Mouse (Mus musculus): ENCODE results near the gene Als2cl. TPM values are rescaled to one million over a fixed set of nuclear protein-coding genes. Genes with fewer than 3 reads are reported as not detected.
A peak's percentile ranks its signal among the peaks of the same experiment; 100 is the strongest.

Gene Als2cl
- polyA plus RNA-seq, 1 experiment from 2014 or later: 1.6 TPM

GRCm38 (mm10) chr9:110871030-110871429 lies 8.6 kb upstream of the Als2cl start:
- peaks cover 3 to 6% of the 10 kb centered on the region in 2 experiments; a peak in 2 of 4 replicates for H3K4me1 ChIP-seq (ENCODE audit: control insufficient read depth in 2 of 2, insufficient read depth in 2 of 2, low read length in 2 of 2)
- no peak for ATAC-seq (ENCODE audit: insufficient number of reproducible peaks, insufficient read depth, low FRiP score, low read depth)
- H3K27ac ChIP-seq (replicated peaks in 1 of 2; ENCODE audit: control insufficient read depth in 1 of 2, insufficient read depth in 1 of 2, low read depth in 2 of 2, low read length in 2 of 2): no peak overlapping the region
- H3K9ac ChIP-seq (ENCODE audit: low read length): no peak overlapping the region
- WGBS: 20% methylated on average over 7 of the region's 7 CpGs
- no peaks in the 10 kb centered on the region for H3K9me3 ChIP-seq (ENCODE audit: control insufficient read depth, low read length)
- no peaks in the 10 kb centered on the region for H3K36me3 ChIP-seq (ENCODE audit: control insufficient read depth, insufficient read depth, low read length)
- H3K4me3 ChIP-seq (ENCODE audit: control insufficient read depth in 1 of 2, insufficient read depth in 1 of 2, low read depth in 1 of 2, low read length in 2 of 2): no peak overlapping the region
- H3K4me2 ChIP-seq (ENCODE audit: low read length): no peak overlapping the region
- H3K27me3 ChIP-seq (ENCODE audit: control insufficient read depth, insufficient read depth, low read length): peaks cover 26% of the 10 kb centered on the region

GRCm38 (mm10) chr9:110873681-110874659 lies 5.7 kb upstream of the Als2cl start:
- Histone ChIP-seq H3K4me3 (ENCODE audit: control insufficient read depth in 1 of 2, insufficient read depth in 1 of 2, low read depth in 1 of 2, low read length in 2 of 2) (peak overlapping the region; percentile 10 to 26; a peak in 2 of 4 replicates), H3K27me3 (ENCODE audit: control insufficient read depth, insufficient read depth, low read length) (peaks cover 26% of the 10 kb centered on the region), H3K4me2 (ENCODE audit: low read length) (peak overlapping the region; percentile 60), H3K4me1 (ENCODE audit: control insufficient read depth in 2 of 2, insufficient read depth in 2 of 2, low read length in 2 of 2) (peaks cover 12 to 19% of the 10 kb centered on the region in 2 experiments), H3K9me3 (ENCODE audit: control insufficient read depth, low read length) (no peaks in the 10 kb centered on the region), H3K9ac (ENCODE audit: low read length) (peak overlapping the region; percentile 45), H3K36me3 (ENCODE audit: control insufficient read depth, insufficient read depth, low read length) (no peaks in the 10 kb centered on the region), H3K27ac (replicated peaks in 1 of 2; ENCODE audit: control insufficient read depth in 1 of 2, insufficient read depth in 1 of 2, low read depth in 2 of 2, low read length in 2 of 2) (no peak overlapping the region)
- WGBS: 11% methylated on average over 40 of the region's 40 CpGs
- no peak for ATAC-seq (ENCODE audit: insufficient number of reproducible peaks, insufficient read depth, low FRiP score, low read depth)

GRCm38 (mm10) chr9:110874660-110875191 lies 4.9 kb upstream of the Als2cl start:
- Histone ChIP-seq H3K4me1 (ENCODE audit: control insufficient read depth in 2 of 2, insufficient read depth in 2 of 2, low read length in 2 of 2) (peaks cover 17 to 26% of the 10 kb centered on the region in 2 experiments), H3K9me3 (ENCODE audit: control insufficient read depth, low read length) (no peaks in the 10 kb centered on the region), H3K4me2 (ENCODE audit: low read length) (no peak overlapping the region), H3K27me3 (ENCODE audit: control insufficient read depth, insufficient read depth, low read length) (peaks cover 26% of the 10 kb centered on the region), H3K27ac (replicated peaks in 1 of 2; ENCODE audit: control insufficient read depth in 1 of 2, insufficient read depth in 1 of 2, low read depth in 2 of 2, low read length in 2 of 2) (no peak overlapping the region), H3K36me3 (ENCODE audit: control insufficient read depth, insufficient read depth, low read length) (no peaks in the 10 kb centered on the region), H3K9ac (ENCODE audit: low read length) (no peak overlapping the region), H3K4me3 (ENCODE audit: control insufficient read depth in 1 of 2, insufficient read depth in 1 of 2, low read depth in 1 of 2, low read length in 2 of 2) (no peak overlapping the region)
- no peak for ATAC-seq (ENCODE audit: insufficient number of reproducible peaks, insufficient read depth, low FRiP score, low read depth)
- 33% methylated on average over 3 of the region's 3 CpGs for WGBS

GRCm38 (mm10) chr9:110875288-110875695 lies 4.4 kb upstream of the Als2cl start:
- no peak for ATAC-seq (ENCODE audit: insufficient number of reproducible peaks, insufficient read depth, low FRiP score, low read depth)
- H3K27ac ChIP-seq (replicated peaks in 1 of 2; ENCODE audit: control insufficient read depth in 1 of 2, insufficient read depth in 1 of 2, low read depth in 2 of 2, low read length in 2 of 2): no peak overlapping the region
- 50% methylated on average over 4 of the region's 6 CpGs for WGBS
- H3K4me1 ChIP-seq (ENCODE audit: control insufficient read depth in 2 of 2, insufficient read depth in 2 of 2, low read length in 2 of 2): peaks cover 18 to 29% of the 10 kb centered on the region in 2 experiments
- no peak overlapping the region for H3K4me3 ChIP-seq (ENCODE audit: control insufficient read depth in 1 of 2, insufficient read depth in 1 of 2, low read depth in 1 of 2, low read length in 2 of 2)
- peaks cover 26% of the 10 kb centered on the region for H3K27me3 ChIP-seq (ENCODE audit: control insufficient read depth, insufficient read depth, low read length)
- no peak overlapping the region for H3K9ac ChIP-seq (ENCODE audit: low read length)
- no peak overlapping the region for H3K4me2 ChIP-seq (ENCODE audit: low read length)
- no peaks in the 10 kb centered on the region for H3K9me3 ChIP-seq (ENCODE audit: control insufficient read depth, low read length)
- H3K36me3 ChIP-seq (ENCODE audit: control insufficient read depth, insufficient read depth, low read length): no peaks in the 10 kb centered on the region

- WGBS: 84% methylated on average over 1 of the region's 1 CpGs
- Histone ChIP-seq H3K36me3 (ENCODE audit: control insufficient read depth, insufficient read depth, low read length) (no peaks in the 10 kb centered on the region), H3K9me3 (ENCODE audit: control insufficient read depth, low read length) (no peaks in the 10 kb centered on the region), H3K27me3 (ENCODE audit: control insufficient read depth, insufficient read depth, low read length) (peaks cover 32% of the 10 kb centered on the region), H3K4me2 (ENCODE audit: low read length) (no peak overlapping the region), H3K4me1 (ENCODE audit: control insufficient read depth in 2 of 2, insufficient read depth in 2 of 2, low read length in 2 of 2) (peaks cover 21 to 34% of the 10 kb centered on the region in 2 experiments), H3K27ac (replicated peaks in 1 of 2; ENCODE audit: control insufficient read depth in 1 of 2, insufficient read depth in 1 of 2, low read depth in 2 of 2, low read length in 2 of 2) (peak overlapping the region; percentile 3 to 54; a peak in 1 of 4 replicates), H3K4me3 (ENCODE audit: control insufficient read depth in 1 of 2, insufficient read depth in 1 of 2, low read depth in 1 of 2, low read length in 2 of 2) (no peak overlapping the region), H3K9ac (ENCODE audit: low read length) (no peak overlapping the region)
- no peak for ATAC-seq (ENCODE audit: insufficient number of reproducible peaks, insufficient read depth, low FRiP score, low read depth)
Measured at GRCm38 (mm10) chr9:110877353-110877752, 2.3 kb upstream of the Als2cl start.

GRCm38 (mm10) chr9:110877888-110878287 lies 1.8 kb upstream of the Als2cl start:
- Histone ChIP-seq H3K27me3 (ENCODE audit: control insufficient read depth, insufficient read depth, low read length) (peaks cover 27% of the 10 kb centered on the region), H3K4me3 (ENCODE audit: control insufficient read depth in 1 of 2, insufficient read depth in 1 of 2, low read depth in 1 of 2, low read length in 2 of 2) (no peak overlapping the region), H3K9me3 (ENCODE audit: control insufficient read depth, low read length) (no peaks in the 10 kb centered on the region), H3K36me3 (ENCODE audit: control insufficient read depth, insufficient read depth, low read length) (no peaks in the 10 kb centered on the region), H3K4me2 (ENCODE audit: low read length) (no peak overlapping the region), H3K9ac (ENCODE audit: low read length) (no peak overlapping the region), H3K4me1 (ENCODE audit: control insufficient read depth in 2 of 2, insufficient read depth in 2 of 2, low read length in 2 of 2) (peaks cover 22 to 34% of the 10 kb centered on the region in 2 experiments), H3K27ac (replicated peaks in 1 of 2; ENCODE audit: control insufficient read depth in 1 of 2, insufficient read depth in 1 of 2, low read depth in 2 of 2, low read length in 2 of 2) (peak overlapping the region; percentile 3 to 54; a peak in 2 of 4 replicates)
- 49% methylated on average over 5 of the region's 5 CpGs for WGBS
- ATAC-seq (ENCODE audit: insufficient number of reproducible peaks, insufficient read depth, low FRiP score, low read depth): peak; percentile 37; the same call in 1 of the 2 replicates

GRCm38 (mm10) chr9:110879998-110880561 lies 410 bp downstream of the Als2cl start, which contains the start of gene Tmie:
Tmie (minus strand) TSS chr9:110880113.
- peak within 1 kb of the TSS; percentile 53 to 67 for H3K4me3 ChIP-seq (ENCODE audit: control insufficient read depth in 1 of 2, insufficient read depth in 1 of 2, low read depth in 1 of 2, low read length in 2 of 2)
- H3K9me3 ChIP-seq (ENCODE audit: control insufficient read depth, low read length): no peaks in the 10 kb centered on the region
- H3K9ac ChIP-seq (ENCODE audit: low read length): peak within 1 kb of the TSS; percentile 71
- H3K27me3 ChIP-seq (ENCODE audit: control insufficient read depth, insufficient read depth, low read length): peaks cover 8% of the 10 kb centered on the region
- ATAC-seq (ENCODE audit: insufficient number of reproducible peaks, insufficient read depth, low FRiP score, low read depth): peak; percentile 33; the same call in 1 of the 2 replicates
- under 1% methylated on average over 49 of the region's 57 CpGs for WGBS
- H3K4me2 ChIP-seq (ENCODE audit: low read length): peak within 1 kb of the TSS; percentile 95
- peaks cover 20 to 28% of the 10 kb centered on the region in 2 experiments for H3K4me1 ChIP-seq (ENCODE audit: control insufficient read depth in 2 of 2, insufficient read depth in 2 of 2, low read length in 2 of 2)
- no peaks in the 10 kb centered on the region for H3K36me3 ChIP-seq (ENCODE audit: control insufficient read depth, insufficient read depth, low read length)
- peak within 1 kb of the TSS in 1 of 2 experiments; percentile 7; a peak in 1 of 4 replicates for H3K27ac ChIP-seq (replicated peaks in 1 of 2; ENCODE audit: control insufficient read depth in 1 of 2, insufficient read depth in 1 of 2, low read depth in 2 of 2, low read length in 2 of 2)
